Mouse (Mus musculus) liver, embryonic 14.5 days (tissue): Measurements from ENCODE around the gene Vmn1r68.

ENCODE experiments used
- CTCF ChIP-seq: IDR thresholded peaks from 2 replicates; pipeline ENCODE4 v1.5.1; 2016; ENCODE audit warnings: antibody characterized with exemption, low read depth, control low read depth
- EP300 ChIP-seq: IDR thresholded peaks from 2 replicates; pipeline ENCODE4 v1.6.1; 2016; ENCODE audit warnings: antibody characterized with exemption, low read depth

DNA sequence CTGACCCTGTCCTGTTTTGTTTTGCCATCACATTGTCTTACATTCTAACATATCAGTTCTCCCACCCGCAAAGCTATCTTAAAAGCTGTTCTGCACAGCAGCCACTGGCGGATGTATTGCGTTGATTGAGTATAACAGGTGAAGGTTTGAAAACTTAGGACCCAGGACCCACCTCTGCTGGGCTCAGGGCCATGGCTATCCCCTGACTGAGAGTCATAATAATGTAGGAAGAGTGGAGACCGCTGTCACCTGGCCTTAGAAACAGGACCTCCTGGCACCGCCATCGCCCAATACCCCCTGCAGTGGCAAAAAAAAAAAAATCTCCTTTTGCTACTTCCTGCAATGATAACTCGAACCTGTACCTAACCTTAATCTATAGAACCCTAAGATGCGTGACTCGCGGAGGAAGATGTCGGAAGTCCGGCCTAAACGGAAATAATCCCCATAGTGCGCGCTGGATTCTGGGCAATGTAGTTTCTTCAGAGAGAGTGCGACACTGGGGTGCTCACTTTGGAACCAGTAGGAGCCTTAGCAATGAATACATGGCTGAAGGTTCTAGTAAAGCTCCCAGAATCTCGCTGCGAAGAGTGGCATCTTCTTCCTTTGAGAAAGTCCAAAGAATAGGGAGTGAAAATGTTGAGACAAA is 77.6 kb downstream of the Vmn1r68 start:
- TF ChIP-seq CTCF (no peak), EP300 (no peak)
